Mouse (Mus musculus) layer of hippocampus, adult 8-10 months (tissue): ENCODE results near the gene Tmem44. TPM values are rescaled to one million over a fixed set of nuclear protein-coding genes. Genes with fewer than 3 reads are reported as not detected.
"Not testable (repeated sequence)": the region's sequence is repeated elsewhere in the genome, so short reads cannot be mapped to it uniquely, and the experiment has no call there.

Experiments
- DNase-seq, 2 experiments: peaks; one replicate each; pipeline ENCODE4 v3.0.0; 2022; ENCODE audit warnings: low spot score in 2 of 2
- total RNA-seq, 4 experiments: library from RNA; stranded (reverse); gene quantifications; 2 replicates each; pipeline ENCODE4 v1.2.4; 2022

Tmem44 gene
- total RNA-seq, 4 experiments from 2014 or later = 33.4 to 39.9 (median 35.1) TPM

DNA sequence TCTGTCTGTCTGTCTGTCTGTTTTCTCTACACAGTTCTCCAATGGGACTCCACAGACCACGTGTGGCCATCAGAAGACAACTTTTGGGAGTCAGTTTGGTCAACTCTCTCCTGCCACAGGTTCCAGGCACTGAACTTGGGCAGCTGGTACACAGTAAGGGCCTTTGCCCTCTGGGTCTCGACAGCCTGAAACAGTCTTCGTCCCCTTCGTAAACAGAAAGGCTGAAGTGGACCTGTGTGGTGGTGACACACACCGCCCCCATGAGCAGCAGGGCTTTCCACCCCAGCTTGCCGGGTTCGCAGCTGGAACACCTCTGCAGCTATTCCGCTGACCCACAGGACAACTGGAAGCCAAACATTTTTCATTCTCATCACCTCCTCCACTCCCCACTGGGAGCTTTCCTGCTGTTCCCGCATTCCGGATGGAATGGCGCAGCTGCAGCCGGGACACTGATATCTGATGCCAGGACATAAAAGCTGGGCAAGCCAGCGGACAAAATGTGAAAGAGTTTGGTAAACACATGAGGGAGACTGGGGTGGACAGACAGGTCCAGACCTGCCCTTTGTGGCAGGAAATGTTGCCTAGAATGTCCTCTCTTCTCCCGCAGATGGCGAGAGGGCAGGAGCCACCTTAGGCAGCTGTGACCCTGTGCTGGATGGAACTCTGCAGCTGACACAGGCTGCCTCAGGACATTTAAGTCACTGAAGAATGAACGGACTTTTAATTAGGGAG lies 51.4 kb downstream of the Tmem44 start:
- DNase-seq = no peak

DNA sequence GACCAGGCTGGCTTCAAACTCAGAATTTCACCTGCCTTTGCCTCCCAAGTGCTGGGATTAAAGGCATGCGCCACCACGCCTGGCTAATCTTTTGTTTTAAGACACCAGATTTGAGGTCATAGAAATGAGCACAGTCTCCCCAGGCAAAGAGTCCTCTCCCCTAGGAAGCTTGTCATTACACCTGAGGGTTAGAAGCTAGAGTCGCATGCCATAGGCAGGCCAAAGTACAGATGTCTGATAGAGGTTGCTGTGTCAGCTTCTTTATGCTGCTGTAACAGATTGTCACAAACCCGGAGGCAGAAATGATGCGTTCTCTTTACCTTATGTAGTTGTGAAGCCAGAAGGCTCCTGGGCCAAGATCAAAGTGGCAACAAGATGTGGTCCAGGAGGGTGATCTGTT lies 53.3 kb downstream of the Tmem44 start:
- no peak for DNase-seq

DNA sequence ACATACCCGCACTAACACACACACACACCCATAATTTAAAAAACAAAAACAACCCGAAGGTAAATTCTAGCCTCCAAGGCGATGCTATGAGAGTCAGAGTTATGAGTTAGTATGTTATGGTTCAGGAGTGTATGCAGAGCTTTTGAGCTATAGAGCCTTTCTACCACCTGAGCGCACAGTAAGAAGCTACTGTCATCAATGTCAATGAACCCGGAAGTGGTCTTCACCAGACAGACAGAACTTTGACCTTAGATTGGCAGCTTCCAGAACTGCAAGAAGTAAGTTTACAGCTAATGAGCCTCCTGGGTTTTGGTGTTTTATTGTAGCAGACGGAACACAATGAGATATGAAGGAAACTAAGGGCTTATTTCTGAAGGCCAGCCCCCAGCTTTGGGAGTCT lies 55.8 kb downstream of the Tmem44 start:
- DNase-seq = no peak

DNA sequence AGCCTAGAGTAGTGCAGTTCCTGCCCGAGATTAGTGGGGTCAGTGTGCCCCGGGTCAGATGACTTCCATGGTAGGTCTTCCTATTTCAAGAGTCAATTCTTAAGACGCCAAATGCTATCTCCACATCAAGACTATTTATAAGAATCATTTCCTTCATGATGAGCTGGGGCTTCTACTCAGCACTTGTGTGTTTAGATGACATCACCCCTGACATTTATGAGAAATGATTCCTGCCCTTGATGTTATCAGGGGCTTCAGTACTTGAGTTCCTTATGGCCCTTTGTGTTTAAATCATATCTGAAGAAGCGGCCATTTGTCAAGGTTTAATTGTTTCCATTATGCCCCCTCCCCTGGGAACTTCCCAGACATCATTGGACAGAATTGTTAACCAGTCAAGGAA lies 58.9 kb downstream of the Tmem44 start:
- no peak for DNase-seq

DNA sequence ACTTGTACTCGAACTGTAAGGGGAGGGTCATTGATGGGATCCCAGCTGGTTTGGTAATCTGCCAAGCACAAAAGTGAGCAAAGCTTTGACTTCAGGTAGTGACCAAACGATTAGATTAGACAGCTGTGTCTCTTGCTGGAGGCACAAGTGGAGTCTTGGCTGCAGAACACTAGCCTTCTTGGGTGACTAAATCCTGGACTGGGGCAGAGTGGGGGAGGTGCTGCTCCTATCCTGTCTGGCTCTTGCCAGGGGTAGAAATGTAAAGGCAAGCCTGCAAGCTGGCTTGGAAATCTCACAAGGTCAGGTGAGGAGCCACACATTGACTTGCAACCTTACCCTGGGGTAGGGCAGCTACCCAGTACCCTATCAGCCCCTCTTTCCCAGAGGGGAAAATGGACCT lies 59.9 kb downstream of the Tmem44 start:
- DNase-seq = no peak

DNA sequence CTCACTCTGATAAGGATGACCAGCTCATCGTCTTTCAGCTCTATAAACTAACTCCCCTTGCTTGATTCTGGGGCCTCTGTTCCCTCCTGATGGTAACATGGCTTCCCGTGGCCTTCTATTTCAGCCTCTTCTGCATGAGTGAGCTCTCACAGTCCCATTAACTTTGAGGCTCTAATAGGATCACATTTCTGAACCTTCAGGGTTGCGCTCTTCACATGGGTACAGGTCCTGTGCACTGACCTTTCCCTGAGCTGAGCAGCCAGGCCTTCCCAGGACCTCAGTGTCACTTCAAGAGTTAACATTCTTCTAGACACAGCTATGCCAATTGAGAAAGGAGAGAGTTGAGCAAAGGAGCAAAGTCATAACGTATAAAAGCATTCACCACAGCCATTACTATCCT lies 60.3 kb downstream of the Tmem44 start:
- no peak for DNase-seq

DNA sequence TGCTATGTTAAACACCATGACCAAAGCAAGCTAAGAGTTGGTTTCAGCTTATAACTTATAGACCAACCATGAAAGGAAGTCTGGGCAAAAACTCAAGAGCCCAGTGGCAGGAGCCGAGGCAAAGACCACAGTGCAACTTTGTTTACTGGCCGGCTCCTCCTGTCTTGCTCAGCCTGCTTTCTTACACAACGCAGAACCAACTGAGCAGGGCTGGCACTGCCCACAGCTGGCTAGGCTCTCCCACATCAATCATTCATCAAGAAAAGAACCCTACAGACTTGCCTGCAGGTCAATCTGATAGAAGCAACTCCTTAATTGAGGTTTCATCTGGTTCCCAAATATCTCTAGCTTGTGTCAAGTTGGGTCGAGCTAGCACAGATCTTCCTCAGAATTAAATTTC lies 61.0 kb downstream of the Tmem44 start:
- no peak for DNase-seq

DNA sequence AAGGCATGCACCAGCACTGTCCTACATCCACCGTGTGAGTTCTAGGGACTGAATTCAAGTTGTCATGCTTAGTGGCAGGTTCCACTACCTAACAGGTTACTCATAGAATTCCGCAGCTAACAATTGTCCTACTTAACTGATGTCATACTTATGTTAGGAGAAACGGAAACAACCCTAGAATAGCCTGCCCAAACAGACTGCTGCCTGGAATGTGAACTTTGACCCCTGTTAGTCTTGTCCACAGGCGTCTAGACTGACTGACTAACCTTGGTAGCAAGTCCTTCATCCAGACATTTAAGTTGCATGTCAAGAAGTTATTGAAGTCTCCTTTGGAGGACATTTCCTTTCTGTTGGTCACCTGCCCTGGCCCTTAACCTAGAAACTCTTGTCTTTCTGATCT lies 64.1 kb downstream of the Tmem44 start:
- no peak for DNase-seq

DNA sequence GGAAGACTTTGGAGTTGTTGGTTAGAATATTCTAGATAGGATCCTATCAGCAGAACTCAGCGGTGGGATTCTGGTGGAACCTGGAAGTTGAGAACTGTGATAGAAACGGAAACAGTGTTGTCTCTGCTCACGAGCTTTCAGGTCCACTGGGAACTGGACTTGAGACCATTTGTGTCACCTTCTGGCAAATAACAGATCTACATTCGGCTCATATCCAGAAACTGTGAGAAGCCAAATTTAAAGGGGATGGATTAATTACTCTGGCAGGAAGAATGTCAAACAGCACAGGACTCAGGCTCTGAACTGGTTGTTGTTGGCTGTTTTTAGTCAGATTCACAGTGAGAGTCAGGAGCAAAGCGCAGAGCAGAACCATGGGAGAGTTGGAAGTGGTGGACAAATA lies 72.9 kb downstream of the Tmem44 start:
- DNase-seq = no peak

DNA sequence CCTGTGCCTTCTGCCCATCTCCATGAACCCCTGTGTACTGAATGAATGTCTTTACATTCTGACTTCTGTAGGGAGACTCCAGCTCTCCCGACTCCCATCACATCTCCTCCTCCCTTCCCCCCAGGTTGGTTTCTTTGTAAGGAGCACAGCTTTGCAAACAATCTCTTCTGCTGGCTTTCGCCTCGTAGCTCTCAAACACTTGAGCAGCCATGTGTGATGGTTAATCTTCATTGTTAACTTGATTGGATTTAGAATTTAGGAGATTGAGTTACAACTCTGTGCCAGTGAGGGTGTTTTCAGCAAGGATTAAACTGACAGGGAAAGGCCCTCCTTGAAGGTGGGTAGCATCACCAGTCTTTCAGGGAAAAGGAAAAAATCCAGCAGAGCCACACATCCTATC lies 73.6 kb downstream of the Tmem44 start:
- DNase-seq = no peak

DNA sequence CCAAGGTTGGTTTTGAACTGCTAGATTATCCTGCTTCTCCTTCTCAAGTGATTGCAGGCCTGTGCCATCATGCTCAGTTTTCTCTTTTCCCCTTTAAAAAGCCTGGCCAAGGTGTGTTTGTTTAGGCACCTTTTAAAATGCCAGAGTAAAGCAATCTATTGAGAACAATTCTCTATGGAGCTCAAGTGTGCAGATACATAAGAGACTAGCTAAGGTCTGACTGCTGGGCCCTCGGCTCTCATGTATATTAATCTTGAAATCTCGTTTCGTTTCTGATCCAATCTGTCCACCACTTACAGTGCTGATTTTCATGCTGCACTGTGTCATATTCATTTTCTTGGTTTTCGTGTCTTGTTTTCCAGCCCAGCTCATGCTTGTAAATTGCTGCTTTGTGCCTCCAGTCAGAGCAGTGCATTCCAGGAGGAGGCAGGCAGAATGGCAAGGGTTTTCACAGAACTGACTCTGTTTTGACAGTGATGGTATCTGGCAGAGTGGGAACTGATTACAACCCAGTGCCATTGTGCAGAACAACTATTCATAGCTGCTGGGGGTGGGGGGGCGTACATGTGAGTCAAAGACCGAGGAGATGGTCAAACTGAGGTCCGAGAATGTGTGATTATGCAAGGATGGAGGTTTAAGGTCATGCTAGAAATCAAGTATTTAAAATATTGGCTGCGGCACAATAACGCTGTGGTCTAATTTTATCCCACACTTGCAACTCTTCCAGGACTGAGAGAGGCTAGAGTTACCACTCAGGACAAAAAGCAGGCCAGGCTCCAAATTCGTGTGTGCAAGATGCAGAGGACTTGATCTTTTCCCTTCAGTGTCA lies 74.8 kb downstream of the Tmem44 start:
- peak; percentile 18 to 20 for DNase-seq

DNA sequence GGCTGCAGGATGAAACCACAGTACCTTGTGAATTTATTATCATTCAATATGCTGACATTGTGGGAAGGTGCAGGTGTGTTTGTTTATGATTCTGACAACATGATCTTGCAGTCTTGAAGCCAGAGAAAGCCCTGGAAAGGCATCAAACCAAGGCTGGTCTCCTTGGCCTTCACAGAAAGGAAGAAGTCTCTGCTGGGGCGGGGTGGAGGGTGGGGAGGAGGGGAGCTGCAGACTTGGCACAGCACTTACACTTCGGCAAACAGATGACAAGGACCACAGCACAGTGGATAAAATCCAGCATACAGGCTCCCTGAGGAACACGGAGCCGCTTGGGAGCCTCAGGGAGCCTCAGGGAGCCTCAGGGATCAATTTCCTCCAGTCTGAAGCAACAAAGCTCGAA lies 78.2 kb downstream of the Tmem44 start:
- no peak for DNase-seq

DNA sequence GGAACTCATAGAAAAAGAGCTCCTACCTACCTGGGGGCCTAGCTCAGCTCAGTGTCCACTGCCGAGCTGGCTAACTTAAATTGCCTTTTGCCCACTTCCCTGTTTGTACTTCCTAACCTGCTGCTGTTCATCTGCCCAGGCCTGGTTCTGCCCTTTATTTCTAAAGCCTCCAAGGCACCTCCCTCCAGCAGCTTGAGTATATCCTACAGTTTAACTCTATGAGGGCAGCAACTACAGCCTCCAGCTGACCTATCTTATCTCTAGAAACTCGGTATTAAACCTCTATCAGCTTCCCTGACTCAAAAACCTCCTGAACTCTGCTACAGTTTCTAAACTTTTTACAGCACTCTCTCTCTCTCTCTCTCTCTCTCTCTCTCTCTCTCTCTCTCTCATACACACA lies 78.7 kb downstream of the Tmem44 start:
- no peak for DNase-seq

DNA sequence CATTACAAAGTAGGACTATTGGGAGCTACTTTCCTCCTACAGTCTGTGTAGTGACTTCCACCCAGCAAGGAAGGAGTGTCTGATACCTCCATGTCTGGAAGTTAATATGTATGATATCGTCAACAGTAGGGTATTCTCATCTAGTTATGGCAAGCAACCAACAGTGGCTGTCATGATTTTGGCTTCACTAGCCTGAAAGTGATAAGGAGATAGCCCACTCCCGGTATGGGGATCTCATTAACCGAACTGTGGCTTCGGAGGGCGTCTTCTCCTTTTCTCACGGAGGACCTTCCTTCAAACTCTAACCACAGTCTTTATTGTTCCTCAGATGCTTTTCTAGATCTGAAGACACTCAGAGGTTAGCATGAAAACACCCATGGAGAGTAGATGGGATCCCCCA lies 81.7 kb downstream of the Tmem44 start:
- no peak for DNase-seq

DNA sequence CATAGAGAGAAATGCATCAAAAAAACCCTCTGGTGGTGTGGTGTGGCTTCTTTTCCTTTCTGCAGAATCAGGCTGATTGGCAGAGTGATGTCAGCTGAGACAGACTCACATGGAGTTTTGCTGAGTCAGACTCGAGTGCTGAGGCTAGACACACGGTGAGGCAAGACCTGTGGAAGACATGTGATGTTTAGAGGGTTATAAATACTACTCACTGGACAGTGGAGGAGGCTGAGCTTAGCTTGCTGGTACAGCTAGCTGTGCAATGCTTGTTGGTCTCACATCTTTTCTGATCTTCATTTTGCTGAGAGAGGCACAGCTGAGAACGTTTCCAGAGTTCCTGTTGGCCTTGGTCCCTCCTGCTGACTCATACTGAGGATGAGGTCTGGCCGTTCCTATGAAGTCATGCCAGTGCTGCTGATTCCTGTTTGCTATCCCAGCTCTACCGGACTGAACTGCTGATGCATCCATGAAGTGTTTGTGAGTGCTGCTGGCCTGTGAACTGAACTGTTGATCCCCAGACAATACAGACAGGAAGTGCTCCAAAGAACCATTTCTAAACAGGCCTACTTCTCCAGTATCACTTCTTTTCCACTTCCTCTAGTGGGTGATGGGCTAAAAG lies 84.9 kb downstream of the Tmem44 start:
- no peak for DNase-seq

DNA sequence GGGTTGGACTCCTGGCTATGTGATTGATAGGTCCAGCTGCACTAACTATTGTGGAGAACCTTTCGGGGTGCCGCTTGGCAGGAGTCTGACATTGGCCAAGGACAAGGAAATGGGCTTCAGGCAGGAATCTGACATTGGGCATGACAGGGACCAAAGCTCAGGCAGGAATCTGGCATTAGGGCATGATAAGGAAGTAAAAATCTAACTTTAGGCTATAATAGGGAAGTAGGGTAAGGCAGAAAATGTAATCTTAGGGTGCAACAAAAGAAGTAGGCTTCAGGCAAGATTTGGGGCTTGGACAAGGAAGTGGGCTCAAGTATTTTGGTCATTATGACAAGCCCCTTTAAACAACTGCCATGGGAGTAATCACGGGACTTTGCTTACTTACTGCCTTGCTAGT lies 85.9 kb downstream of the Tmem44 start:
- DNase-seq = not testable (repeated sequence)

Other genes starting within 250 kb of the Tmem44 start
- 1 to 10 TPM; 2.0 to 2.4 (median 2.3) TPM for gene Gp5, start 240.1 kb downstream of the Tmem44 start, total RNA-seq
- gene Atp13a3, start 144.9 kb downstream of the Tmem44 start, total RNA-seq = 10 to 100 TPM; 63.5 to 84.2 (median 66.8) TPM
- 10 to 100 TPM; 18.7 to 24.6 (median 21.0) TPM for gene Lsg1, start 36.8 kb upstream of the Tmem44 start, total RNA-seq
- gene Fam43a, start 48.9 kb upstream of the Tmem44 start, total RNA-seq = 10 to 100 TPM in 1 of 4 experiments, 1 to 10 TPM in 3; 9.4 to 10.9 (median 9.7) TPM